Mouse (Mus musculus): ENCODE measurements around the gene Ube2h.

Gene Ube2h

DNA sequence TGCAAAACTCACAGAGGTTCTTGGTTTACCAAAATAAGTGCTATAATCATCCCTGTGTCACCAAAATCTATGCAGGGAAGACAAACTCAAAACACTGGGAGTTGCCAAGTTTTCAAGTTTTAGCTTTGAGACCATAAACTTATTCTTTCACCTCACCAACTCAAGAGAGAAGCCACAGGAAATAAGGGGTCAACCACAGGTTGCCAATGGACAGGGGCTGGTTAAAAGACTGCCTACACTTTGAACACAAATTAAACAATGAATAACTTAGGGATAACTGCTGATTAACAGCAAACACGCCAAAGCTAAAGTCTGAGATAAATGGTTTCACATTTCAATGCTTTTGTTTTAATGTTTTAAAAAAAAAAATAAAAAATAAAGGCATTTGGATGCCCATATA lies 5.2 kb downstream of the Ube2h start:
- DNase-seq, result peak in 1 of 2 experiments; percentile 39

DNA sequence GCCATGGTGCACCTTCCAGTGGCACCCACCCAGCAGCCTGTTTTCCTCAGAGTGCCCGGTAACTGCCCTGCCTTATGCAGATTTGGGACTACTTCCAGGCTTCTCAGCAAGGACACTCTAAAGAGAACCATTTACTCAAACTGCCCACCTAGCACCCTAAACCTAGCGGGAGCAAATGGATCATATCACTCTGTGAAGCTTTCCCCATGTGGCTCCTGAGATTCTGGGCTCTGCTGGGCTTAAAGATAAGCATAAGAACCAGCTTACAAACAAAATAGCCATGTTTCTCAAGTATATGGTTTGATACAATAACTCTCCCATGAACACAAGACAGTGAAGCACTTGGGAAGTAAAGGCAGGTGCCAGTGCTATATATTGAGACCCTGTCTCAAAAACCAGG lies 11.8 kb downstream of the Ube2h start:
- DNase-seq, result no peak

- peak in 1 of 2 experiments; percentile 31 for DNase-seq
Measured at GRCm38 (mm10) chr6:30287958-30288357, 16.4 kb downstream of the Ube2h start.

- no peak for DNase-seq
Measured at GRCm38 (mm10) chr6:30286642-30287041, 17.7 kb downstream of the Ube2h start.

DNA sequence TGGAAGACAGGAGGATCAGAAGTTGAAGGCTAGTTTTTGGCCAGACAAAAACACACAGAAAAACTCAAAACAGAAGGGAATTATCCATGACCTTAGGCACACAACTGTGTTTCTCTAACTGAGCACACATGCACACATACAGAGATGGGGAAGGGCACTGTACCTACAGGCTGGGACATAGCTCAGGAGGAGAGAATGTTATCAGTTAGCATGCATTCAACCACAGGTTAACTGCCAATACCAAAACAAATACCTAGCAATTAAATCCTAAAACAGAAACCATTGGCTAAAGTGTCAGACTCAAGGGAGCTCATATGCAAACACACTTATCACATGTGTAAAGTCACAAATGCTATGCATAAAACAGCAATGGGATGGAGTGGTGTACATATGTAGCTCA lies 20.2 kb downstream of the Ube2h start:
- no peak for DNase-seq

DNA sequence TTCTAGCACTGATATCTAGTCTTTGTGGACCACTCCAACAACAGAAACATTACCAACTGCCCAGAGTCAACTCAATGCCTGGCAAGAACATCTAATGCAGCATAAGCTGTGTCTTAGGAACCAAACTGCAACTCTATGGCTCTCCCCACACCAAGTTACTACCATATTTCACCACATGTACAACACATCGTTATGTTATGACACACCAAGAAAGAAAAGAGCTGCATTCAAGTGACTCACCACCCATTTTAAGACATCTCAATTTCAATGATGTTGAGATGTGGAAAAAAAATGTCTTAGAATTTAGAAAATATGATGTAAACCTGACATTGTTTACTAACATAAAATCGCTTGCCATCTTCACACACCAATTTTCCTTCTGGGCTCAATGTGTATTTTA lies 22.0 kb downstream of the Ube2h start:
- DNase-seq, result no peak

DNA sequence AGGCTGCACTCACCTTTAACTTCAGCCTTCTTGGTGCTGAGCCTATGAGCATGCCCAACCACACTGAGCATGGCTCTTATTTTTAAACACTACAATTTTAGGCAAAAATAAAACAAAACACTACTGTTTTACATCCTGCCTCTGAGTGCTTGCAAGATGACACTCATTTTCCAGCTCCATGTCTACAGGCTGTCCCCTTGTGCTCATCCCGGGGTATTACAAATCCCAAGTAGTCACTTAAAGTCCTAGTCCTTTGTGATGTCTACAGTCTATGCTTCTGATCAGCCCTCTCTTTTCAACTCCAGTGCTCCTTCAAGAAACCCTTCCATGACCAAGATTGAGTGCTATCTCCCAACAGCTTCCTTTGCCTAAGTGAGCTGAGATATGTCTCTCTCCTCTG lies 26.0 kb downstream of the Ube2h start:
- DNase-seq, result peak in 1 of 2 experiments; percentile 12

GRCm38 (mm10) chr6:30276882-30277281 lies 27.5 kb downstream of the Ube2h start:
- DNase-seq, result no peak

- peak in 1 of 2 experiments; percentile 45 for DNase-seq
Measured at GRCm38 (mm10) chr6:30276375-30276774, 28.0 kb downstream of the Ube2h start.

DNA sequence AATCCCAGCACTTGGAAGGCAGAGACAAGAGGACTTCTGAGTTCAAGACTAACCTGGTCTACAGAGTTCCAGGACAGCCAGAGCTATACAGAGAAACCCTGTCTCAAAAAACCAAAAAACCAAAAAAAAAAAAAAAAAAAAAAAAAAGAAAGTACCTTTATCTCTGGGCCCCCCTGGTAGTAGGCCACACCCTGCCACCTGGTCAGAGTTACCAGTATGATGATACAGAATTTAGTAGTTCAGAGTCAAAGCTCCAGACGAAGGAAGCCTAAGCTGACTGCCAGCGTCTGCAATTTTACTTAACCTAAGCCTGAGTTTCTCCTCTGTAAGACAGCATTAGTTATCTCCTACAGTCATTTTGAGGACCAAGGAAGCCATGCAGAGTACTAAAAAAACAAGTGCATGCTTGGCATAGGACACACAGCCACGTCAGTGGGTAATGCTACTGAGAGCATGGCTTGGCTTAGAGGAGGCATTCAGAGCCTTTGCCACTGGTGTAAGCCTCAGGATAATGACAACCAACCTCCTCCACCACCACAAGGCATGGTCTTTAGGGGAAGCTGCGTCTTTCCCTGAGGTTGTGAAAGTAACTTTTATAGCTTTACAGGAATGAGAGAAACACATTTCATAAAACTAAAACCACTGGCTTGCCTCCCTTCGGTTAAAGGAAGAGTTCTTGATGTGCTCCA lies 29.0 kb downstream of the Ube2h start:
- no peak for DNase-seq

GRCm38 (mm10) chr6:30272911-30273310 lies 31.4 kb downstream of the Ube2h start:
- DNase-seq, result no peak

- no peak for DNase-seq
Measured at GRCm38 (mm10) chr6:30272338-30272905, 31.9 kb downstream of the Ube2h start.

GRCm38 (mm10) chr6:30269846-30270245 lies 34.5 kb downstream of the Ube2h start:
- no peak for DNase-seq

DNA sequence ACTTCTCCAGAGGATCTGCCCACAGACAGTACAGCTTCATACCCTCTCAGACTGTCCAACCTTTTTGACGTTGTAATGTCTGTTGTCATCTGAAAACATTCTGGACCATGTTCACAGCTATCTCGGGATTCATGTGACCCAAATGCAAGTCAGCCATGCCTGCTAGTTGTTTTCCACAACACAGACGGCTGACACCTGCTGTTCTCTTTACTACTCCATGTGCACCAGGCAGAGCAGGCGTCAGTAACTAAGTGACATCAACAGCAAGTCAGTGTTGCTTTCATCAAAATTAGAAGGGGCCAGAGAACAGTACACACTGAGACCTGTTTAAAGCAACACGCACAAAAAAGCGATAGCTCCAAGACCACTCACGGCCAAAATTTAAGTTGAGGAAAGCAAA lies 36.9 kb downstream of the Ube2h start:
- DNase-seq, result no peak

GRCm38 (mm10) chr6:30265402-30265801 lies 38.9 kb downstream of the Ube2h start:
- no peak for DNase-seq

- DNase-seq, result peak in 1 of 2 experiments; percentile 19
Measured at GRCm38 (mm10) chr6:30263053-30263452, 41.3 kb downstream of the Ube2h start.

DNA sequence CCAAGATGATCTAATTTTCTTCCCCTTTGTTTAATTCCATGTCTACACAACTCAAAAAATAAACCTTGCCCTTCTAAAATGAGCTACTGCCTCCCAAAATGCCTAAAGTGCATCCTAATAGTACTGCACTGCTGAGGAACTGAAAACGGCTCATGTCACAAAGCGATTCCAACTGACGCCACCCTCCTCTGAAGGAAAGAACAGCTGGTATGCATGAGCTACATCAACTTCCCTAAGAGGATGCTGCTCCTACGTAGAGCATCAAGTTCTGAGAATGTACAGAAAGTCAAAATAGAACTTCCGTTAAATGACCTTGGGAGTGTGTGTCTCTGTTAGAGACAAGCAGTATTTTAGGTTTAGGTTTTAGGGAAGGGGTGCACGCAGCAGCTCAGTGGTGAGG lies 45.1 kb downstream of the Ube2h start:
- no peak for DNase-seq

DNA sequence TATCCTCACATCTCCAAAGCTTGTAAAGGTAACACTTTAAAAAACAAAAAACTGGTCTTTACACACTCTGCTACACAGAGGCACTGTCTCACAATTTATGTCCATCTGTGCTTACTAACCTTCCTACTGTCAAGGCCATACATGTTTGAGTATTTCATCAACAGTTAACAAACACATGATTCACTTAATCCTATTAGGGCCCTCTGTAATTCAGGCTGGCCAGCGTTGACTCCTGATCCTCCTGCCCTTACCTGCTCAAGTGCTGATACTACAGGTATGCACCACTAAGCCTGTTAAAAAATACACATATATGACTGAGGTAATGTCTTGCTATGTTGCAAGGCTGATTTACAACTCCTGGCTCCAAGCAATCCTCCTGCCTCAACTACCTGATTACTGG lies 46.4 kb downstream of the Ube2h start:
- DNase-seq, result no peak

GRCm38 (mm10) chr6:30255846-30256245 lies 48.5 kb downstream of the Ube2h start:
- no peak for DNase-seq

GRCm38 (mm10) chr6:30252271-30253010 lies 51.9 kb downstream of the Ube2h start:
- peak in 1 of 2 experiments; percentile 14 for DNase-seq

DNA sequence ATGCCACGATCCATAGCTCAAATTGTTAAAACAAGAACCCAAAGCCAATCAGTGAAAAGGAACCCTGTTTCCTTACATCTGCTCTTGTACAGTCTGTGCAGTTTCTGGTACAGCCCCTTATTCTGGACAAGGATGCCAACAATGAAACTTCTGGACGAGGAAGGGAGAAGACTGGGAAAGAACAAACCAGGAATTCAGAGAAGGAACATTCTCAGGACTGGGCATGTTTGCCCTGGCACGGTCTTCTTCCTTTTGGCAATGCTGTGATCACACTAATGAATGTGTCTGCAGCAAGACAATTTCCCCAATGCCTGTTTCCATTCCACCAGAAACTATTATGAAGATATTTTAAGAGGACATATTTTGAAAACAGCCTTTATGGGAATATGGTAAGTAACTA lies 55.6 kb downstream of the Ube2h start:
- no peak for DNase-seq

GRCm38 (mm10) chr6:30245940-30246339 lies 58.4 kb downstream of the Ube2h start:
- no peak for DNase-seq

GRCm38 (mm10) chr6:30245397-30245796 lies 58.9 kb downstream of the Ube2h start:
- no peak for DNase-seq
